Comparison of ENCODE assay signal across 8 mouse cellular contexts in the genomic region with DNA sequence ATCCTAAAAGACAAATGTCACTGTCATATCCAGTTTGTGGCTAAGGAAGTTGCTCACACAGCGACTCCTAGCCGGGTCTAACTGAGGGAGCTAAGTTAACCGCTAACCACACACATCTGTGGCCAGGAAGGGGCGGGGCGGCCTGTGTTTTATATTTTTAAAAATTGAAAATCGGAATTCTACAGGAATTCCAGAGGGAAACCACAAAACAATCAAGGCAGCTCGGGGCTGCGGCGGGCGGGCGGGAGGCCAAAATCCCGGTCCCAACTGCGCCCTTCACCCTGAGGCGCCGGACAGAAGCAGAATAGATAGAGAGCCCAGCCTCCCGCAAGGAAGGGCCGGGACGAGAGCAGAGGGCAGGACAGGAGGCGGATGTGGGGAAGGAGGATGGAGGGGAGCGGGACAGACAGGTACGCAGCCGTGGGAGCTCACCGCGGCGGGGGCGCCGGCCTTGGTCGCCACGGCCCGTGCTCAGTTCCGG. TPM values are rescaled to one million over a fixed set of nuclear protein-coding genes. Genes with fewer than 3 reads are reported as not detected.
DNase-seq lines count a peak whose midpoint lies in the region; ATAC-seq and TF ChIP-seq lines count a peak whose summit lies in the region.

No protein-coding gene starts in this region.

- H3K79me2 ChIP-seq in macrophage (ENCODE audit: inconsistent target): peaks cover 49% of the 10 kb centered on the region

- no peak for DNase-seq in heart, embryonic 10.5 days (ENCODE audit: low spot score)
- DNase-seq in heart, adult 8-10 months (ENCODE audit: low spot score): no peak
- DNase-seq in thymus, postnatal 0 days (ENCODE audit: low spot score): peak; percentile 67
- DNase-seq in cerebellum, adult 9-11 months: no peak

- peak overlapping the region; percentile 85 for H3K4me2 ChIP-seq in intestine, postnatal 0 days (replicated peaks; ENCODE audit: low read depth)

- no peaks in the 10 kb centered on the region for H3K9me3 ChIP-seq in heart, embryonic 10.5 days
- H3K9me3 ChIP-seq in ES-Bruce4 (replicated peaks; ENCODE audit: control insufficient read depth, insufficient read depth, low read length, poor library complexity, severe bottlenecking): no peaks in the 10 kb centered on the region
- no peaks in the 10 kb centered on the region for H3K9me3 ChIP-seq in intestine, postnatal 0 days (ENCODE audit: control insufficient read depth)

- H3K36me3 ChIP-seq in heart, embryonic 10.5 days: peaks cover 18% of the 10 kb centered on the region
- peaks cover 34% of the 10 kb centered on the region for H3K36me3 ChIP-seq in ES-Bruce4 (ENCODE audit: control insufficient read depth, insufficient read depth, low read length, poor library complexity, severe bottlenecking)
- no peaks in the 10 kb centered on the region; the same call in 1 of the 2 replicates for H3K36me3 ChIP-seq in intestine, postnatal 0 days (ENCODE audit: control insufficient read depth, insufficient read depth)
- no peaks in the 10 kb centered on the region for H3K36me3 ChIP-seq in macrophage (ENCODE audit: inconsistent target)

- H3K9ac ChIP-seq in ES-Bruce4 (ENCODE audit: low read depth, poor library complexity, severe bottlenecking): peak overlapping the region; percentile 96
- H3K9ac ChIP-seq in intestine, postnatal 0 days (ENCODE audit: low read depth, low read length): peak overlapping the region; percentile 69

- peak overlapping the region; percentile 89 for H3K4me3 ChIP-seq in heart, embryonic 10.5 days
- H3K4me3 ChIP-seq in ES-Bruce4 (ENCODE audit: low read depth, low read length) (peak overlapping the region; percentile 90), macrophage (ENCODE audit: inconsistent target) (peak overlapping the region; percentile 66)
- H3K4me3 ChIP-seq in embryonic fibroblast, embryonic 13.5 days (ENCODE audit: insufficient read depth, low read length): peak overlapping the region; percentile 72
- H3K4me3 ChIP-seq in intestine, postnatal 0 days (ENCODE audit: low read depth, low read length): peak overlapping the region; percentile 83

- WGBS in heart, embryonic 10.5 days: under 1% methylated on average over 31 of the region's 31 CpGs
- WGBS in intestine, postnatal 0 days: under 1% methylated on average over 29 of the region's 31 CpGs
- WGBS in macrophage (ENCODE audit: missing documents): 2% methylated on average over 26 of the region's 31 CpGs

- peaks cover 31% of the 10 kb centered on the region for H3K4me1 ChIP-seq in heart, embryonic 10.5 days
- H3K4me1 ChIP-seq in ES-Bruce4 (ENCODE audit: control insufficient read depth, insufficient read depth, low read length): peaks cover 1% of the 10 kb centered on the region
- H3K4me1 ChIP-seq in embryonic fibroblast, embryonic 13.5 days (ENCODE audit: control insufficient read depth, insufficient read depth, low read length): peaks cover 5% of the 10 kb centered on the region; the same call in 1 of the 2 replicates
- peaks cover 14% of the 10 kb centered on the region; the same call in 1 of the 2 replicates for H3K4me1 ChIP-seq in intestine, postnatal 0 days (replicated peaks; ENCODE audit: control insufficient read depth, insufficient read depth, low read length)

- peak; percentile 25 for ATAC-seq in intestine, postnatal 0 days

- no peaks in the 10 kb centered on the region for H3K27me3 ChIP-seq in heart, embryonic 10.5 days (ENCODE audit: insufficient read depth, poor library complexity, severe bottlenecking)
- H3K27me3 ChIP-seq in ES-Bruce4 (ENCODE audit: control insufficient read depth, insufficient read depth, low read length, poor library complexity, severe bottlenecking): no peaks in the 10 kb centered on the region
- no peaks in the 10 kb centered on the region for H3K27me3 ChIP-seq in intestine, postnatal 0 days (replicated peaks; ENCODE audit: control insufficient read depth, insufficient read depth, low read length)

- TF ChIP-seq EP300 in ES-Bruce4 (IDR thresholded peaks at IDR 0.05; ENCODE audit: insufficient read depth, low read depth, low read length): no peak

- peak overlapping the region; percentile 91 for H3K27ac ChIP-seq in heart, embryonic 10.5 days
- H3K27ac ChIP-seq in ES-Bruce4 (ENCODE audit: insufficient read depth, low read length) (peak overlapping the region; percentile 54), macrophage (peak overlapping the region; percentile 72)
- H3K27ac ChIP-seq in embryonic fibroblast, embryonic 13.5 days (ENCODE audit: insufficient read depth, low read length): peak overlapping the region; percentile 66
- H3K27ac ChIP-seq in intestine, postnatal 0 days (ENCODE audit: low read depth, low read length): peak overlapping the region; percentile 57

- no peak for TF ChIP-seq CTCF in ES-Bruce4 (IDR thresholded peaks at IDR 0.05; ENCODE audit: low read depth, low read length)
- TF ChIP-seq CTCF in embryonic fibroblast, embryonic 13.5 days (IDR thresholded peaks at IDR 0.05; ENCODE audit: borderline replicate concordance, insufficient read depth, low read length): no peak
- peak; percentile 35; the same call in 1 of the 2 replicates for TF ChIP-seq CTCF in intestine, postnatal 0 days (IDR thresholded peaks at IDR 0.05; ENCODE audit: low read depth)

- no peak for TF ChIP-seq POLR2A in ES-Bruce4 (IDR thresholded peaks at IDR 0.05; ENCODE audit: insufficient read depth, low read length)
- no peak; the same call in 1 of the 2 replicates for TF ChIP-seq POLR2A in embryonic fibroblast, embryonic 13.5 days (IDR thresholded peaks at IDR 0.05; ENCODE audit: low read depth, low read length)

RNA-seq across cellular contexts. Expression of gene Ect2, which starts 0.4 kb away (rescaled TPM):
- 59.6 and 66.6 TPM in 2 replicates for polyA plus RNA-seq in heart, embryonic 10.5 days (2016; fragmentation: Nextera tagmentation; extraction: Ambion mirVana)
- total RNA-seq in heart, adult 8-10 months (2022): under 1 TPM; 0.12 to 0.43 (median 0.29) TPM
- polyA plus RNA-seq in ES-Bruce4 (2011; ENCODE audit: insufficient read depth, insufficient read length, low read depth, missing spikeins) (238 and 248 TPM in 2 replicates), macrophage (2018) (1.3 to 5.8 TPM (median 2.8 TPM) in 3 replicates)
- 34.2 and 62.2 TPM in 2 replicates for polyA plus RNA-seq in embryonic fibroblast, embryonic 13.5 days (2011; ENCODE audit: insufficient read length, low read depth, missing spikeins)
- polyA plus RNA-seq in intestine, postnatal 0 days (2015; fragmentation: Nextera tagmentation; extraction: Ambion mirVana): 8.4 and 9.1 TPM in 2 replicates
- 10 to 100 TPM in 6 of 26 experiments, 1 to 10 TPM in 20; 2.1 to 30.7 (median 7.5) TPM for total RNA-seq in macrophage (2018; cell fraction: chromatin; rRNA removed)
- total RNA-seq in macrophage (2018; cell fraction: cytosol; rRNA removed): 1 to 10 TPM in 25 of 26 experiments, under 1 TPM in 1; 0.91 to 4.3 (median 2.3) TPM
- total RNA-seq in macrophage (2018; cell fraction: nucleus; rRNA removed): 10 to 100 TPM in 1 of 26 experiments, 1 to 10 TPM in 24, under 1 TPM in 1; 0.94 to 19.1 (median 2.9) TPM
- 45.2 and 49.4 TPM in 2 replicates for polyA plus RNA-seq in thymus, postnatal 0 days (2015; fragmentation: Nextera tagmentation; extraction: Ambion mirVana)

RNA-seq across cellular contexts. Expression of gene Nceh1, which starts 29.5 kb away (rescaled TPM):
- polyA plus RNA-seq in heart, embryonic 10.5 days (2016; fragmentation: Nextera tagmentation; extraction: Ambion mirVana): 6.9 and 9.9 TPM in 2 replicates
- total RNA-seq in heart, adult 8-10 months (2022): 100 to 1,000 TPM; 183 to 266 (median 229) TPM
- polyA plus RNA-seq in ES-Bruce4 (2011; ENCODE audit: insufficient read depth, insufficient read length, low read depth, missing spikeins) (12.2 and 12.9 TPM in 2 replicates), macrophage (2018) (212 to 280 TPM (median 251 TPM) in 3 replicates)
- polyA plus RNA-seq in embryonic fibroblast, embryonic 13.5 days (2011; ENCODE audit: insufficient read length, low read depth, missing spikeins): 5.3 TPM in 2 replicates
- 12.6 and 15.0 TPM in 2 replicates for polyA plus RNA-seq in intestine, postnatal 0 days (2015; fragmentation: Nextera tagmentation; extraction: Ambion mirVana)
- 100 to 1,000 TPM in 9 of 26 experiments, 10 to 100 TPM in 17; 18.6 to 236 (median 77.9) TPM for total RNA-seq in macrophage (2018; cell fraction: chromatin; rRNA removed)
- total RNA-seq in macrophage (2018; cell fraction: cytosol; rRNA removed): 100 to 1,000 TPM; 111 to 455 (median 227) TPM
- total RNA-seq in macrophage (2018; cell fraction: nucleus; rRNA removed): 100 to 1,000 TPM in 25 of 26 experiments, 10 to 100 TPM in 1; 73.4 to 406 (median 223) TPM
- 11.1 and 14.3 TPM in 2 replicates for polyA plus RNA-seq in thymus, postnatal 0 days (2015; fragmentation: Nextera tagmentation; extraction: Ambion mirVana)

Comparison
In these comparisons a context has a peak if more than half of its experiments do, and no peak if none do; other contexts are left out.
1. RNA of gene Nceh1, which starts 29.5 kb away (polyA plus RNA-seq): 212 to 280 TPM in macrophage; 12.6 to 15.0 TPM in intestine, postnatal 0 days, 11.1 to 14.3 TPM in thymus, postnatal 0 days, 12.2 to 12.9 TPM in ES-Bruce4, 6.9 to 9.9 TPM in heart, embryonic 10.5 days and 5.3 TPM in embryonic fibroblast, embryonic 13.5 days; every median in the first group is over 10 times any median in the second.
2. Peak in every context shown above with its lines, with median percentiles within 50 percentile points of each other: H3K27ac ChIP-seq and H3K4me3 ChIP-seq.